Mouse (Mus musculus): ENCODE results near the gene Prss16. TPM values are rescaled to one million over a fixed set of nuclear protein-coding genes. Genes with fewer than 3 reads are reported as not detected.
A peak's percentile ranks its signal among the peaks of the same experiment; 100 is the strongest.
"Not testable (repeated sequence)": the region's sequence is repeated elsewhere in the genome, so short reads cannot be mapped to it uniquely, and the experiment has no call there.

Prss16 gene
- polyA plus RNA-seq, 1 experiment from 2014 or later, result 0.21 TPM

DNA sequence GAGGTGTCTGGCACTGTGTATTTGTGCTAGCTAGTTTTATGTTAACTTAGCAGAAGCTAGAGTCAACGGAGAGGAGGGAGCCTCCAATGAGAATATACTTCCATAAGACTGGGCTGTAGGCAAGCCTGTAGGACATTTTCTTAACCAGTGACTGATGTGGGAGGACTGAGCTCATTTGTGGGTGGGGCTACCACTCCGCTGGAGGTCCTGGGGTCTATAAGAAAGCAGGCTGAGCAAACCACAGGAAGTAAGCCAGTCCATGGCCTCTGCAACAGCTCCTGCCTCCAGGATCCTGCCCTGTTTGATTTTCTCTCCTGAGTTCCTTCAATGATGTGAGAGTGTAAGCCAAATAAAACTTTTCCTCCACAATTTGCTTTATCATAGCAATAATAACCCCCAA is 35.8 kb upstream of the Prss16 start:
- no peak for TF ChIP-seq CTCF (IDR thresholded peaks at IDR 0.05; ENCODE audit: low read depth)
- ATAC-seq (replicated peaks; ENCODE audit: low FRiP score, low read depth), result no peak
- WGBS, result 67% methylated on average over 2 of the region's 2 CpGs

GRCm38 (mm10) chr13:22044432-22045155 is 35.1 kb upstream of the Prss16 start:
- no peak for ATAC-seq (replicated peaks; ENCODE audit: low FRiP score, low read depth)
- H3K9ac ChIP-seq (ENCODE audit: low read depth, low read length), result no peak overlapping the region
- H3K4me2 ChIP-seq (ENCODE audit: low read length), result peak overlapping the region; percentile 51; the same call in 1 of the 2 replicates
- TF ChIP-seq CTCF (IDR thresholded peaks at IDR 0.05; ENCODE audit: low read depth), result no peak
- H3K27me3 ChIP-seq (ENCODE audit: insufficient read depth, low read length), result no peaks in the 10 kb centered on the region
- no peaks in the 10 kb centered on the region for H3K9me3 ChIP-seq (replicated peaks; ENCODE audit: low read length)
- peaks cover 6% of the 10 kb centered on the region; the same call in 1 of the 2 replicates for H3K4me1 ChIP-seq (replicated peaks; ENCODE audit: insufficient read depth, low read length)
- H3K36me3 ChIP-seq (ENCODE audit: insufficient read depth, low read length), result no peaks in the 10 kb centered on the region
- H3K4me3 ChIP-seq (replicated peaks; ENCODE audit: low read depth, low read length), result no peak overlapping the region
- WGBS, result 88% methylated on average over 6 of the region's 6 CpGs
- H3K27ac ChIP-seq, result no peak overlapping the region
- DNase-seq (ENCODE audit: low spot score), result no peak

More for the DNA sequence above, 35.8 kb upstream of the Prss16 start:
- Histone ChIP-seq H3K9me3 (replicated peaks; ENCODE audit: low read length) (no peaks in the 10 kb centered on the region), H3K4me1 (replicated peaks; ENCODE audit: insufficient read depth, low read length) (peaks cover 6% of the 10 kb centered on the region; the same call in 1 of the 2 replicates), H3K27me3 (ENCODE audit: insufficient read depth, low read length) (no peaks in the 10 kb centered on the region), H3K27ac (no peak overlapping the region), H3K9ac (ENCODE audit: low read depth, low read length) (no peak overlapping the region), H3K4me3 (replicated peaks; ENCODE audit: low read depth, low read length) (no peak overlapping the region), H3K4me2 (ENCODE audit: low read length) (no peak overlapping the region), H3K36me3 (ENCODE audit: insufficient read depth, low read length) (no peaks in the 10 kb centered on the region)
- no peak for DNase-seq (ENCODE audit: low spot score)

DNA sequence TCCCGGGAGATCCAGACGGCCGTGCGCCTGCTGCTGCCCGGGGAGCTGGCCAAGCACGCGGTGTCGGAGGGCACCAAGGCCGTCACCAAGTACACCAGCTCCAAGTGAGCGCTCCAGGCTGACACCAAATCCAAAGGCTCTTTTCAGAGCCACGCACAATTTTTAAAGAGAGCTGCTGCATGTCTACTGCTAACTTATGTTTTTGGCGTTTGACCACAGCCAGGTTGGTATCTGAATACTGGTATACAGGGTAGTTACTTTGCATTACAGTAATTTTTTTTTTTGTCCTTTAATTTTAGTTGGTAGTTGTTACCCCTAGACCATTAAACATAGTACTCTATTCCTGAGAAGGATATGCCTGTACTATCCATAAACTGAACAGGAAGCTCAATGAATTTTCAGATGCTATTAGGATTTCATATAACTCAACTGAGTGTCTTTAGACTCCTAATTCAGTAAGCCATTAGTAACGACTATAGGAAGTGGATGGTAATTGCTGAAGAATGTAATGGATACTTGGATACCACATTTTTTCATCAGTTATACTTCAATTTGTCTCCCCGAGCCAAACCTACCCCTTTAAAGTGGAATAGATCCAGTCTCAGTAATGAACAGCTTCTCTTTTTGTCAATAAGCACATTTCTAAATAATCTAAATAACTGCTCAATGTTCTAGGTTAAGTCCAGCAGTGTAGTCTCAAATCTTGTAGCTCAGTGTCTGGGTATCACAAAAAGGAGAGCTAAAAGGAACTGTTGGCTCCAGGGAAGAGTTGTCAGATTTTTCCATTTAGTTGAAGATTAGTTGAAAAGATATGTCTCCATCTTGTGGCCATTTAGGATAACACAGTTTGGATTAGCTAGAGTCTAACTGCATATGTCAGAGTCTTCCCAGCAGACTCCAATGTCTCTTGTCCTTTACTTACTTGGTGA is 34.2 kb upstream of the Prss16 start:
- no peaks in the 10 kb centered on the region for H3K36me3 ChIP-seq (ENCODE audit: insufficient read depth, low read length)
- peak overlapping the region; percentile 70 for H3K27ac ChIP-seq
- TF ChIP-seq CTCF (IDR thresholded peaks at IDR 0.05; ENCODE audit: low read depth), result peak; percentile 89
- peak; percentile 93 for DNase-seq (ENCODE audit: low spot score)
- no peaks in the 10 kb centered on the region for H3K27me3 ChIP-seq (ENCODE audit: insufficient read depth, low read length)
- no peaks in the 10 kb centered on the region for H3K9me3 ChIP-seq (replicated peaks; ENCODE audit: low read length)
- 0% methylated on average over 9 of the region's 14 CpGs for WGBS
- ATAC-seq (replicated peaks; ENCODE audit: low FRiP score, low read depth), result 0 out of 2 replicates have a peak, but pooled peaks have one; percentile 5
- H3K9ac ChIP-seq (ENCODE audit: low read depth, low read length), result peak overlapping the region; percentile 44; the same call in 1 of the 2 replicates
- peak overlapping the region; percentile 31 for H3K4me3 ChIP-seq (replicated peaks; ENCODE audit: low read depth, low read length)
- peak overlapping the region; percentile 51 for H3K4me2 ChIP-seq (ENCODE audit: low read length)
- peaks cover 6% of the 10 kb centered on the region; the same call in 1 of the 2 replicates for H3K4me1 ChIP-seq (replicated peaks; ENCODE audit: insufficient read depth, low read length)

DNA sequence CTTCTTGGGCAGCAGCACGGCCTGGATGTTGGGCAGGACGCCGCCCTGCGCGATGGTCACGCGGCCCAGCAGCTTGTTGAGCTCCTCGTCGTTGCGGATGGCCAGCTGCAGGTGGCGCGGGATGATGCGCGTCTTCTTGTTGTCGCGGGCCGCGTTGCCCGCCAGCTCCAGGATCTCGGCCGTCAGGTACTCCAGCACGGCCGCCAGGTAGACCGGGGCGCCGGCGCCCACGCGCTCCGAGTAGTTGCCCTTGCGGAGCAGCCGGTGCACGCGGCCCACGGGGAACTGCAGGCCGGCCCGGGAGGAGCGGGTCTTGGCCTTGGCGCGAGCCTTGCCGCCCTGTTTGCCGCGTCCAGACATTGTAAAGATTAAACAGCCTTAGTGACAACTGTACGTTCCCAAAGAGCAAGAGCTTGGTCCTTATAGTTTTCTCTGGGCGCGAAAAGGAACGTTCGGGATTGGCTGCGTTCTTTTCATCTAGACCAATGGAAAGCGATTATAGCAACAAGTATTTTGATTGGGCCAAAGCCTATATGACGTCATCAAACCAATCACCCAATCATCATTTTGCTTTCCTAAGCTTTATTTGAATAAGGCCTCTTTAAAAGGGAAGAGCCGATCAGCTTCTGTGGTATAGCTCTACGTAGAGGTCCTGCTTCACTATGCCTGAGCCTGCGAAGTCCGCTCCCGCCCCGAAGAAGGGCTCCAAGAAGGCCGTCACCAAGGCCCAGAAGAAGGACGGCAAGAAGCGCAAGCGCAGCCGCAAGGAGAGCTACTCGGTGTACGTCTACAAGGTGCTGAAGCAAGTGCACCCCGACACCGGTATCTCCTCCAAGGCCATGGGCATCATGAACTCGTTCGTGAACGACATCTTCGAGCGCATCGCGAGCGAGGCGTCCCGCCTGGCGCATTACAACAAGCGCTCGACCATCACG is 33.3 kb upstream of the Prss16 start, which contains the start of the genes Hist1h2ag and Hist1h2bj:
TSS of gene Hist1h2ag (minus strand) at position 377 of the 935 bp plus-strand sequence.
TSS of gene Hist1h2bj (plus strand) at position 647 of the 935 bp plus-strand sequence.
- Histone ChIP-seq H3K27ac (peak within 1 kb of the TSS; percentile 82), H3K9ac (ENCODE audit: low read depth, low read length) (peak within 1 kb of the TSS; percentile 44), H3K4me2 (ENCODE audit: low read length) (peak within 1 kb of the TSS; percentile 55), H3K4me3 (replicated peaks; ENCODE audit: low read depth, low read length) (peak within 1 kb of the TSS; percentile 31)
- H3K9me3 ChIP-seq (replicated peaks; ENCODE audit: low read length); H3K4me1 ChIP-seq (replicated peaks; ENCODE audit: insufficient read depth, low read length); H3K36me3 ChIP-seq (ENCODE audit: insufficient read depth, low read length); H3K27me3 ChIP-seq (ENCODE audit: insufficient read depth, low read length): not testable (repeated sequence)
- DNase-seq (ENCODE audit: low spot score) (peak; percentile 99), ATAC-seq (replicated peaks; ENCODE audit: low FRiP score, low read depth) (peak; percentile 89)
- 0% methylated on average over 36 of the region's 80 CpGs for WGBS

DNA sequence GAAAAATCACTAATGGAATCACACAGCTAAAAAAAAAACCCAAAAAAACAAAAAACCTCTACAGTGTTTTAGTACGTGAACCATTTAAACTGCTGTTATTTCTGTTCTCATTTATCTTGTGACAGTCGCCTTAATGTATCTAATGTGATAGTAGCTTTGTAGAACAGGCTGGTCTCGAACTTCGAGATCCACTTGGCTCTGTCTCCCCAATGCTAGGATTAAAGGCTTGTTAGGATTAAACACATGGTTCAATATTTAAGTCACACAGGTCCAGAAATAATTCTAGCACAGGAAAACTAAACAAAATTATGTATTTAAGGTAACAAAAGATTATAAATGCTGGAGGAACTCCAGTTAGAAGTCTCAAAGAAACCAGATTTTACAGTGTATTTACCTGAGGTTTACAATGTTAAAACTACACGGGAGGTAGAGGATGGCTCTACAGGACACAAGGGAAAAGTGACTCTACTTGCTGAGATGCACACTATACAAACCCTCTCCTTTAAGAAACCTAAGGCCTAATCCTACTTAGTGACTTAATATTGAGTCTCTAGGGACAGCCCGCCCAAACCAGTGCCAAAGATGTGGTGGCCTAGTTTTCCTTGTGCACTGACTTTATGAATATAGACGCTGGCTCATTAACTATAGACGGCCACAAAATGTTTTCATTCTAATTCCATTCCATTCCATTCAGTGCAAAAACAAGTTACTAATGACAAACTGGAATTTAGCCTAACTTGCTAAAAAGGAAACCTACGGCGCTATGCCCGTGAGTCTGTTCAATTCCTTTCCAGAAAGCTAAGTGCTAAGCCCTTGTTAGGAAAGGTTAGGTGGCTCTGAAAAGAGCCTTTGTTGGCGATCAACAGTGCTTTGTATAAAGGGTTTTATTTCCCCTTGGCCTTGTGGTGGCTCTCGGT is 32.4 kb upstream of the Prss16 start:
- 3% methylated on average over 13 of the region's 13 CpGs for WGBS
- no peak for ATAC-seq (replicated peaks; ENCODE audit: low FRiP score, low read depth)
- DNase-seq (ENCODE audit: low spot score), result no peak

GRCm38 (mm10) chr13:22041142-22041536 is 31.6 kb upstream of the Prss16 start, which contains the start of gene Hist1h4i:
Gene Hist1h4i (minus strand): TSS chr13:22041362.
- ATAC-seq (replicated peaks; ENCODE audit: low FRiP score, low read depth) (peak; percentile 64), DNase-seq (ENCODE audit: low spot score) (peak; percentile 93)
- not testable (repeated sequence) for H3K27me3 ChIP-seq (ENCODE audit: insufficient read depth, low read length); H3K9me3 ChIP-seq (replicated peaks; ENCODE audit: low read length); H3K36me3 ChIP-seq (ENCODE audit: insufficient read depth, low read length)
- under 1% methylated on average over 22 of the region's 27 CpGs for WGBS
- Histone ChIP-seq H3K4me3 (replicated peaks; ENCODE audit: low read depth, low read length) (peak within 1 kb of the TSS; percentile 33), H3K27ac (peak within 1 kb of the TSS; percentile 87), H3K4me1 (replicated peaks; ENCODE audit: insufficient read depth, low read length) (peaks cover 11% of the 10 kb centered on the region; the same call in 1 of the 2 replicates), H3K9ac (ENCODE audit: low read depth, low read length) (peak within 1 kb of the TSS; percentile 65), H3K4me2 (ENCODE audit: low read length) (peak within 1 kb of the TSS; percentile 49)

More for the DNA sequence above, 32.4 kb upstream of the Prss16 start:
- Histone ChIP-seq H3K9me3 (replicated peaks; ENCODE audit: low read length) (no peaks in the 10 kb centered on the region), H3K36me3 (ENCODE audit: insufficient read depth, low read length) (no peaks in the 10 kb centered on the region), H3K4me2 (ENCODE audit: low read length) (peak overlapping the region; percentile 49), H3K4me3 (replicated peaks; ENCODE audit: low read depth, low read length) (peak overlapping the region; percentile 33; the same call in 1 of the 2 replicates), H3K4me1 (replicated peaks; ENCODE audit: insufficient read depth, low read length) (peaks cover 6% of the 10 kb centered on the region; the same call in 1 of the 2 replicates), H3K27me3 (ENCODE audit: insufficient read depth, low read length) (no peaks in the 10 kb centered on the region), H3K27ac (peak overlapping the region; percentile 60), H3K9ac (ENCODE audit: low read depth, low read length) (peak overlapping the region; percentile 40)
- TF ChIP-seq CTCF (IDR thresholded peaks at IDR 0.05; ENCODE audit: low read depth), result no peak

Measured in kidney, postnatal 0 days (tissue).